Mouse (Mus musculus): Measurements from ENCODE around the gene Atp8a2. TPM values are rescaled to one million over a fixed set of nuclear protein-coding genes. Genes with fewer than 3 reads are reported as not detected.

Atp8a2 gene
- polyA plus RNA-seq, 1 experiment from 2014 or later: 2.5 TPM

GRCm38 (mm10) chr14:59644166-59644565 lies 552.8 kb downstream of the Atp8a2 start:
- DNase-seq (ENCODE audit: low spot score): no peak
- H3K9me3 ChIP-seq (replicated peaks): no peaks in the 10 kb centered on the region

GRCm38 (mm10) chr14:59643582-59643981 lies 553.4 kb downstream of the Atp8a2 start:
- peaks cover 15% of the 10 kb centered on the region for H3K4me1 ChIP-seq
- DNase-seq (ENCODE audit: low spot score): no peak
- WGBS: 82% methylated on average over 12 of the region's 12 CpGs
- 0 out of 2 replicates have a peak, but pooled peaks cover 4% of the 10 kb centered on the region for H3K27me3 ChIP-seq (ENCODE audit: low read depth, poor library complexity, severe bottlenecking)
- no peaks in the 10 kb centered on the region for H3K9me3 ChIP-seq (replicated peaks)
- no peak overlapping the region for H3K4me3 ChIP-seq
- no peak overlapping the region for H3K27ac ChIP-seq (replicated peaks)
- no peaks in the 10 kb centered on the region for H3K36me3 ChIP-seq

More at GRCm38 (mm10) chr14:59644166-59644565, 552.8 kb downstream of the Atp8a2 start:
- H3K4me1 ChIP-seq: peaks cover 15% of the 10 kb centered on the region
- 90% methylated on average over 1 of the region's 1 CpGs for WGBS
- H3K36me3 ChIP-seq: no peaks in the 10 kb centered on the region
- no peak overlapping the region for H3K4me3 ChIP-seq
- no peak overlapping the region for H3K27ac ChIP-seq (replicated peaks)
- no peaks in the 10 kb centered on the region for H3K27me3 ChIP-seq (ENCODE audit: low read depth, poor library complexity, severe bottlenecking)

GRCm38 (mm10) chr14:59641856-59642255 lies 555.1 kb downstream of the Atp8a2 start:
- no peaks in the 10 kb centered on the region for H3K9me3 ChIP-seq (replicated peaks)
- H3K27ac ChIP-seq (replicated peaks): no peak overlapping the region
- 0 out of 2 replicates have a peak, but pooled peaks cover 4% of the 10 kb centered on the region for H3K27me3 ChIP-seq (ENCODE audit: low read depth, poor library complexity, severe bottlenecking)
- peaks cover 15% of the 10 kb centered on the region for H3K4me1 ChIP-seq
- no peaks in the 10 kb centered on the region for H3K36me3 ChIP-seq
- WGBS: 61% methylated on average over 5 of the region's 5 CpGs
- DNase-seq (ENCODE audit: low spot score): peak; percentile 16
- no peak overlapping the region for H3K4me3 ChIP-seq

DNA sequence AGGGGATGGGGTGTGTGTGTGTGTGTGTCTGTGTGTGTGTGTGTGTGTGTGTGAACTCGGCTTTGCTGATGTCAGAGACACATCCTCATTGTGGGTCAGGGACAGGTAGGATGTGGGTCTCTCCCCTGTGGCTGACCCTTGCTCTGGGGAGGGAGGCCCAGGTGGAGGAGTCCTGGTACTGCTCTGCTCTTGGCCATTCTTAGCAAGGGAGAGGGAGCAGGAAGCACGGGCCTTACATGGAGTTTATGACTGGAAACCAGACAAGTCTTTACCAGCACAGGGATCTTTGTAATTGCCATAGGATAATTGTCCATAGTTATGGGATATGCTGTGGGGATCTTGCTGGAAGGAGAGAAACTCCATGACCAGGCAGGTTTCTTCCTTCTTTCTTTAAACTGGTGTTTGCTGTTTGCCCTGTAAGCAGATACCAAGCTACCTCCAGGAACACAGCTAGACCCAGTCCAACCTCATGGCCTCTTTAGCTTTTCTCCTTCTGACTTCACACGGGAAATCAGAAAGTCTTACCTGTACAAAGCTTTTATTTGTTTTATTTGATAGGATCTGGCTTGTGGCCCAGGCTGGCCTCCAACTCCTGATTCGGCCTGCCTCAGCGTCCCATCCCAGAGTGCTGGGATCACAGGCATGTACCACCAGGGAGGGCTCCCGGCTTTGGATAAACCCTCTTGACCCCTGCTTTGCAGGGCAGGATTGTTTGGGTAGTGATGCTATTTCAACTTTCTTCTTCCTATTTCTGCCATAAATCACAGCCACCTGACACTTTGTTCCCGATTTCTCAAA lies 557.9 kb downstream of the Atp8a2 start:
- Histone ChIP-seq H3K27ac (replicated peaks) (0 out of 2 replicates have a peak overlapping the region, but pooled peaks have one; percentile 23), H3K4me3 (no peak overlapping the region), H3K36me3 (no peaks in the 10 kb centered on the region), H3K4me1 (peaks cover 15% of the 10 kb centered on the region), H3K27me3 (ENCODE audit: low read depth, poor library complexity, severe bottlenecking) (0 out of 2 replicates have a peak, but pooled peaks cover 4% of the 10 kb centered on the region), H3K9me3 (replicated peaks) (no peaks in the 10 kb centered on the region)
- 66% methylated on average over 7 of the region's 7 CpGs for WGBS
- DNase-seq (ENCODE audit: low spot score): no peak

GRCm38 (mm10) chr14:59633988-59634387 lies 563.0 kb downstream of the Atp8a2 start:
- no peaks in the 10 kb centered on the region for H3K9me3 ChIP-seq (replicated peaks)
- 79% methylated on average over 9 of the region's 9 CpGs for WGBS
- no peak for DNase-seq (ENCODE audit: low spot score)
- peaks cover 7% of the 10 kb centered on the region; the same call in 1 of the 2 replicates for H3K36me3 ChIP-seq
- 0 out of 2 replicates have a peak, but pooled peaks cover 4% of the 10 kb centered on the region for H3K27me3 ChIP-seq (ENCODE audit: low read depth, poor library complexity, severe bottlenecking)
- 0 out of 2 replicates have a peak, but pooled peaks cover 2% of the 10 kb centered on the region for H3K4me1 ChIP-seq
- H3K27ac ChIP-seq (replicated peaks): no peak overlapping the region
- H3K4me3 ChIP-seq: no peak overlapping the region

GRCm38 (mm10) chr14:59633295-59633898 lies 563.6 kb downstream of the Atp8a2 start:
- no peak for DNase-seq (ENCODE audit: low spot score)
- H3K27ac ChIP-seq (replicated peaks): no peak overlapping the region
- H3K4me3 ChIP-seq: no peak overlapping the region
- 0 out of 2 replicates have a peak, but pooled peaks cover 2% of the 10 kb centered on the region for H3K4me1 ChIP-seq
- H3K36me3 ChIP-seq: peaks cover 7% of the 10 kb centered on the region; the same call in 1 of the 2 replicates
- 85% methylated on average over 5 of the region's 5 CpGs for WGBS
- no peaks in the 10 kb centered on the region for H3K27me3 ChIP-seq (ENCODE audit: low read depth, poor library complexity, severe bottlenecking)
- no peaks in the 10 kb centered on the region for H3K9me3 ChIP-seq (replicated peaks)

GRCm38 (mm10) chr14:59632067-59632466 lies 564.9 kb downstream of the Atp8a2 start:
- Histone ChIP-seq H3K4me3 (no peak overlapping the region), H3K27ac (replicated peaks) (no peak overlapping the region), H3K36me3 (peaks cover 7% of the 10 kb centered on the region; the same call in 1 of the 2 replicates), H3K9me3 (replicated peaks) (no peaks in the 10 kb centered on the region), H3K4me1 (peaks cover 14% of the 10 kb centered on the region), H3K27me3 (ENCODE audit: low read depth, poor library complexity, severe bottlenecking) (peaks cover 12% of the 10 kb centered on the region)
- WGBS: 89% methylated on average over 6 of the region's 6 CpGs
- no peak for DNase-seq (ENCODE audit: low spot score)

- no peak for DNase-seq (ENCODE audit: low spot score)
- no peaks in the 10 kb centered on the region for H3K9me3 ChIP-seq (replicated peaks)
- H3K4me3 ChIP-seq: no peak overlapping the region
- peaks cover 32% of the 10 kb centered on the region for H3K27me3 ChIP-seq (ENCODE audit: low read depth, poor library complexity, severe bottlenecking)
- peaks cover 34% of the 10 kb centered on the region for H3K4me1 ChIP-seq
- peaks cover 7% of the 10 kb centered on the region; the same call in 1 of the 2 replicates for H3K36me3 ChIP-seq
- H3K27ac ChIP-seq (replicated peaks): no peak overlapping the region
- WGBS: 90% methylated on average over 9 of the region's 9 CpGs
These were observed 566.9 kb downstream of the Atp8a2 start for GRCm38 (mm10) chr14:59630096-59630495.

- 93% methylated on average over 15 of the region's 15 CpGs for WGBS
- Histone ChIP-seq H3K36me3 (peaks cover 7% of the 10 kb centered on the region; the same call in 1 of the 2 replicates), H3K27me3 (ENCODE audit: low read depth, poor library complexity, severe bottlenecking) (peaks cover 39% of the 10 kb centered on the region), H3K4me1 (peaks cover 40% of the 10 kb centered on the region), H3K9me3 (replicated peaks) (no peaks in the 10 kb centered on the region), H3K4me3 (no peak overlapping the region), H3K27ac (replicated peaks) (no peak overlapping the region)
- no peak for DNase-seq (ENCODE audit: low spot score)
These were observed 567.7 kb downstream of the Atp8a2 start for GRCm38 (mm10) chr14:59629308-59629707.

DNA sequence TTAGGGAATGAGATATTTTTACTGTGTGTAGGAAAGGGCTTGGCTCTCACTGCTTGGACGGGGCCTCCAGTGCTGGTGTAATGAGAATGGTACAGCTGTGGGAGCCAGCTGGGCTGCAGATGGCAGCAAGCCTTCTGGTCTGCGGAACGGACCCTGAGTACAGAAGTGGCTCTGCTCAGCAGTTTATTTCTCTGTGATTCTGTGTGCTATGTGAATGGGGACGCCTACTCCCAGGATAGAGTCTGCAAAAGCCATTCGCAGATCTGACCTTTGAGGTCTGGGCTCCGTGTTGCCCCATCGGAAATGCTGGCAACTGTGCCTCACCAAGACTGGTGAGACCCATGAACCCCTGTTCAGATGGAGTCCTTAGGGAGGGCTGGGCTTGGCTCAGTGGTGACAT lies 569.2 kb downstream of the Atp8a2 start:
- H3K27ac ChIP-seq (replicated peaks): no peak overlapping the region

DNA sequence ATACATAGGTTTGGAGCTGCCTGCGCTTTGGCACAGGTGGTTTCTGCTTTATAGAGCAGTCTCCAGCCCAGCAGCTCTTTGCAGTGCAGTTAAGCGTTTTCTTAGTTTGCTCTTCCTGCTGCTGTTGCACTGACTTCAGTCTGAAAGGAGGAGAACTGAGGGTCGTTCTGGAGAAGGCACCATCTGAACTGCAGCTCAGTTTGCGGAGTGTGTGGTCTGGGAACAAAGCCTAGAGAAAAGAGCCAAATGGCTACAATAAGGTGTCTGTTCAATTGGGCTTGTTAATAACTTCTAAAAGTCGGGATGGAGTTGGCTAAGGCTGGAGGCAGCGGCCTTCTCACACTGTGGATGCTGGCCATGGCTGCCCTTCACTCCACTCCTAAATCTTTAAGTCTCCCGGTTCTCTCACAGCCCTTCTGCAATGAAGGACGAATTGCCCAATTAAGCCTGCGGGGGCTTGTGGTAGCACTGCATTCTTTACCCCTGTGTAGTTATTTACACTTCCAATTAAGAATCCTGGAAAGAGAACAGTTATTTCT lies 569.8 kb downstream of the Atp8a2 start:
- H3K27me3 ChIP-seq (ENCODE audit: low read depth, poor library complexity, severe bottlenecking): peaks cover 60% of the 10 kb centered on the region
- H3K36me3 ChIP-seq: peaks cover 7% of the 10 kb centered on the region; the same call in 1 of the 2 replicates
- H3K27ac ChIP-seq (replicated peaks): no peak overlapping the region
- no peak for DNase-seq (ENCODE audit: low spot score)
- peaks cover 38% of the 10 kb centered on the region for H3K4me1 ChIP-seq
- WGBS: 21% methylated on average over 9 of the region's 9 CpGs
- H3K4me3 ChIP-seq: peak overlapping the region; percentile 71
- no peaks in the 10 kb centered on the region for H3K9me3 ChIP-seq (replicated peaks)

More for the DNA sequence above, 569.2 kb downstream of the Atp8a2 start:
- no peaks in the 10 kb centered on the region for H3K9me3 ChIP-seq (replicated peaks)
- peaks cover 7% of the 10 kb centered on the region; the same call in 1 of the 2 replicates for H3K36me3 ChIP-seq
- H3K27me3 ChIP-seq (ENCODE audit: low read depth, poor library complexity, severe bottlenecking): peaks cover 54% of the 10 kb centered on the region
- peak overlapping the region; percentile 71 for H3K4me3 ChIP-seq
- 42% methylated on average over 7 of the region's 7 CpGs for WGBS
- DNase-seq (ENCODE audit: low spot score): peak; percentile 21
- H3K4me1 ChIP-seq: peaks cover 38% of the 10 kb centered on the region

DNA sequence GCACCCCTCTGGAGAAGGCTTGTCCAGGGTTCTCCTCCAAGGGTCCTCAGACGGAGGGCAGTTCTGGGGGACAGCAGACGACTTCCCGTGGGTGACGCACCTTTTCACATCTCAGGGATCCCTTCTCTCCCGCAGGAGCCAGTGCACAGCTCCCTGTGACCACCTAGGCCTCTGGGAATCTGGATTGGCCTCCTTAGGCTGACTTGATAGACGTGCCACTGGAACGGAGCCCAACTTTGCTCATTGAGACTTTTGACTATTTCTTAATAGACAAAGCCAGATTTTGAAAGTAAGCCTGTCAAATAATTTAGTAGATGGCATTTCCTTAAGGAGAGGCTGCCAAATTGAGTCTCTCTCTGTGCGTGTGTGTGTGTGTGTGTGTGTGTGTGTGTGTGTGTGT lies 570.3 kb downstream of the Atp8a2 start:
- no peak for DNase-seq (ENCODE audit: low spot score)
- peaks cover 38% of the 10 kb centered on the region for H3K4me1 ChIP-seq
- H3K27ac ChIP-seq (replicated peaks): peak overlapping the region; percentile 86; the same call in 1 of the 2 replicates
- 22% methylated on average over 8 of the region's 8 CpGs for WGBS
- H3K4me3 ChIP-seq: peak overlapping the region; percentile 71
- H3K9me3 ChIP-seq (replicated peaks): no peaks in the 10 kb centered on the region
- H3K27me3 ChIP-seq (ENCODE audit: low read depth, poor library complexity, severe bottlenecking): peaks cover 65% of the 10 kb centered on the region
- H3K36me3 ChIP-seq: peaks cover 7% of the 10 kb centered on the region; the same call in 1 of the 2 replicates
